Mouse (Mus musculus) urinary bladder, postnatal 25 days (tissue): ENCODE data around the gene Phlda2.

Source experiments
- DNase-seq: peaks from one replicate; pipeline ENCODE4 v3.0.0; 2022; ENCODE audit warnings: low spot score

Gene Phlda2

DNA sequence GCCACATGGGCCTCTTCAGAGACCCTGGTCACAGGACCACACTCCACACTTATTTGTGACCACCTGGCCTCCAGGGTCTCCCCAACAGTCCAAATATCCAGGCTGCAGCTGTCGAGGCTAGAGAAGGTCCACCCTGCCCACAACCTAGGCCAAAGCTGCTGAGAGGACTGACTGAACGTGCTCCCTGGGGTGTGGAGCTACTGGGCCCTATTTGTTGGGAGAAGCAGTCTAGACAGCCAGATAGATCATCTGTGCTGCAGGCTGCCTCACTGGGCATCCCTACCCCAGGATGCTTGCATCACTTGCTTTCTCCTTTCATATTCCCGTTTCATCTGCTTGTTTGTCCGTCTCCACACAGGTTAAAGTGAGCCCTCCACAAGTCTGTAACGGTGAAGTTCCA is 40.4 kb downstream of the Phlda2 start:
- no peak for DNase-seq

DNA sequence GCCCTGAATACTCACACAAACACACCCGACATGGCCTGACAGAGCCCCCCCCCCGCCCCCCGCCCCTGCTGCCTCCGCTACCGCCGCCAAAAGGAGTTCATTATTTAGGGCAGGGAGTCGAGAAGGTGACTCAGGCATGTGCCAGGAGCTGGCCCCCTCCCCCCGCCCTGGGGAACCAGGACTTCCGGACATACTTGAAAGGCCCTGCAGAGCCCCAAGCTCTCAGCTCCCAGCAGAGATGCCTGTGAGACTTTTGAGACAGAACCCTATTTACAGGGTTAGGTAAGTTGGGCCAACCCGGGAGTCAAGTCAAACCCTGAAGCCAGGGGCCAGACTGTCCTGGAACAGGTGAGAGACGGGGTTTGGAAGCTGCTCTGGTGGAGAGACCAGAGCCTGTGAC is 41.0 kb downstream of the Phlda2 start:
- DNase-seq = no peak

DNA sequence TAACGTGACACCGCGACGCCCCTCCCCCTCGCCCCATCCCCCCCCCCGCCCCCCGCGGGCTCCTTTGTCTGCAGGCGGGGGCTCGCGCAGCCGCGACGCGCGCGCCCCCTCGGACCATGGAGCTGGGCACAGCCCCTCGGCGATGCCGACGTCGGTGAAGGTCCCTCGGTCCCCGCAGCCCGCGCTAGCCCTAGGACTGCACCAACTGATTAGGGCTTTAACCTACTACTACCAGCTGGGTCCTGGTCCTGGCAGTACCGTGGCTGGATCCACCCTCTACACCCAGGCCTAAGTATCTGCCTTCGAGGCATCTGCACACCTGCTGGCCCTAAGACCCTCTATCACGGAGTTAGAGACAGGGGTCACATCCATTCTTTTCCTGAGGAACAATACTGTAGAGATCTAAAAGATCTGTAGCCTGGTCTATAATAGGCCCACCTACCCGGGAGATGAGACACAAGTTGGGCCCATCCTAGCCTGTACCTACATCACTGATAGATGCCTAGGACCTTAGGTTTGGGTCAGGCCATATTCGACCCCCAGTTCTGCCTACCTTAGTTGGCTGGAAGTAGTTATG is 41.6 kb downstream of the Phlda2 start:
- DNase-seq = no peak

GRCm38 (mm10) chr7:143460874-143461273 is 42.1 kb downstream of the Phlda2 start, which contains the start of gene Cdkn1c:
TSS of gene Cdkn1c (minus strand) at chr7:143461050.
- peak; percentile 78 for DNase-seq

- no peak for DNase-seq
Observed at GRCm38 (mm10) chr7:143460217-143460834, 42.6 kb downstream of the Phlda2 start.

DNA sequence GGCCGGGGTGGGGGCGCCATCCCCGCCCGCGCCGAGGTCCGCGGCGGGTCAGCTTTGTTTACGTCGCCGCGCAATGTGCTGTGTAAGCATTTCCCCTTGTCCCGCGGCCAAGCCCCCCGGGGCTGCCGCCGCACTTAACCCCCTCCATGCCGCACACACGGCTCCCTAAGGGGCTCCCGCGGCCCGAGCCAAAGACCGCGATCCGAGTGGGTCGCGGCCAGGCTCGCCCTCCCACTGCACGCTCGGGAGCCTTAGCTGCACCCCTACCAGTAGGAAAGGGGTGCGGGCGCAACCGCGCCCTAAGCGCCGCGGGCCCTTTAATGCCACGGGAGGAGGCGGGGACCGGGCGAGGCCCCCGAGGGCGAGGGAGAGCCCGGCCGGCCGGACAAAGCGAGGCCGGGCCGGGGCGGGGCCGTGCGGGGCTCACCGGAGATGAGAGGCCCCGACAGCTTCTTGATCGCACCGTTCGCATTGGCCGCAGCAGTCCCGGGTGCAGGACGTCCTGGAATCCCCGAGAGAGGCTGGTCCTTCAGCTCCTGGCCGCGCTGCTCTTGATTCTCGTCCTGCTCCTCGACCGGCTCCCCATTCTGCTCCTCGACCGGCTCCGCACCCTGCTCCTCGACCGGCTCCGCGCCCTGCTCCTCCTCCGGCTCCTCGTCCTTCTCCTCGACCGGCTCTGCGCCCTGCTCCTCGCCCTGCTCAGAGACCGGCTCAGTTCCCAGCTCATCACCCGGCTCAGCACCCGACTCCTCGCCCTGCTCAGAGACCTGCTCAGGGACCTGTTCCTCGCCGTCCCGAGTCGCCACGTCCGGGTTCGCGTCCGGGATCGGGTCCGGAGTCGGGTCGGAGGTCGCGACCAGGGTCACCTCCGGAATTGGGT is 43.4 kb downstream of the Phlda2 start:
- peak; percentile 33 for DNase-seq

GRCm38 (mm10) chr7:143458963-143459331 is 44.0 kb downstream of the Phlda2 start:
- no peak for DNase-seq
